In the genomic region with DNA sequence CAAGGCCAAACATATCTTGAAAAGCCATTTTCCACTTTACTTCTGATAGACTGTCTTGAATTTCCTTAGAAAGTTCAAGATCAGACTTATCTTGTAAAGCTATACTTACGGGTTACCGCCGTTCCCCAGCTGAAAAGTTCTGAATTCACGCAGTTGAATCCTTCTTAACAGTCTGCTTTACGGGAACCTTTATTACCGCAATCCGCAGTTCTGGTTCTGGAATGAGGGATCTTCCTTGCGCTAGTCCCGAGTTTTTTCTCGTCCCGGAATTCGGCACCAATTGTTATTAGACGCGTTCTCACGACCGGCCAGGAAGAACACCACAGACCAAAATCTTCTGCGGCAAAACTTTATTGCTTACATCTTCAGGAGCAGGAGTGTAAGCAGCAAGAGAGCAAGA, we compare ENCODE assay signal across 7 mouse cellular contexts. TPM values are rescaled to one million over a fixed set of nuclear protein-coding genes. Genes with fewer than 3 reads are reported as not detected.
DNase-seq lines count a peak whose midpoint lies in the region.
"Not testable (repeated sequence)": the region's sequence is repeated elsewhere in the genome, so short reads cannot be mapped to it uniquely, and the experiment has no call there.

No protein-coding gene starts in this region.

- intact Hi-C loops in heart, postnatal 14 days (cut with DNase I); left cerebral cortex, postnatal 14 days (cut with DNase I): not testable (repeated sequence)

- peak; percentile 52 for DNase-seq in cerebellum, adult 11-12 months
- peak; percentile 40 to 62 for DNase-seq in frontal cortex, postnatal 36 days (ENCODE audit: low spot score in 2 of 2)
- peak; percentile 48 to 52 for DNase-seq in heart, postnatal 14 days
- DNase-seq in layer of hippocampus, adult 18-20 months (ENCODE audit: low spot score in 2 of 2), result peak; percentile 58 to 61
- peak; percentile 63 to 67 for DNase-seq in left cerebral cortex, postnatal 14 days (ENCODE audit: low spot score in 2 of 2)
- DNase-seq in ovary, postnatal 14 days (ENCODE audit: low spot score), result peak; percentile 42
- peak; percentile 73 for DNase-seq in testis, postnatal 14 days (ENCODE audit: low spot score)

RNA-seq across cellular contexts. Expression of a gene that starts 6.0 kb away (rescaled TPM):
- not detected for total RNA-seq in heart, postnatal 14 days (2021)
- total RNA-seq in layer of hippocampus, adult 18-20 months (2021), result not detected
- total RNA-seq in left cerebral cortex, postnatal 14 days (2021), result not detected

RNA-seq across cellular contexts. Expression of a gene that starts 21.4 kb away (rescaled TPM):
- total RNA-seq in heart, postnatal 14 days (2021), result not detected
- total RNA-seq in layer of hippocampus, adult 18-20 months (2021), result not detected
- not detected for total RNA-seq in left cerebral cortex, postnatal 14 days (2021)

RNA-seq across cellular contexts. Expression of a gene that starts 37.3 kb away (rescaled TPM):
- total RNA-seq in heart, postnatal 14 days (2021), result not detected
- total RNA-seq in layer of hippocampus, adult 18-20 months (2021), result not detected
- total RNA-seq in left cerebral cortex, postnatal 14 days (2021), result not detected

Comparison
In these comparisons a context has a peak if more than half of its experiments do, and no peak if none do; other contexts are left out.
1. Peak in every context shown above with its lines: DNase-seq.